Mouse (Mus musculus): ENCODE results near the gene Pyroxd1.

Gene Pyroxd1

GRCm38 (mm10) chr6:142377081-142377480 is 31.6 kb downstream of the Pyroxd1 start:
- no peak for DNase-seq (ENCODE audit: low read depth, low spot score)

GRCm38 (mm10) chr6:142378576-142379330 is 33.3 kb downstream of the Pyroxd1 start:
- peak; percentile 11 for DNase-seq (ENCODE audit: low read depth, low spot score)

- no peak for DNase-seq (ENCODE audit: low read depth, low spot score)
These were observed 34.5 kb downstream of the Pyroxd1 start for GRCm38 (mm10) chr6:142379961-142380360.

GRCm38 (mm10) chr6:142381615-142382014 is 36.2 kb downstream of the Pyroxd1 start:
- DNase-seq (ENCODE audit: low read depth, low spot score) = no peak

GRCm38 (mm10) chr6:142384521-142384920 is 39.1 kb downstream of the Pyroxd1 start:
- DNase-seq (ENCODE audit: low read depth, low spot score) = no peak

- no peak for DNase-seq (ENCODE audit: low read depth, low spot score)
These were observed 41.0 kb downstream of the Pyroxd1 start for GRCm38 (mm10) chr6:142386285-142387010.

GRCm38 (mm10) chr6:142387011-142387754 is 41.7 kb downstream of the Pyroxd1 start, which contains the start of the genes Recql and Golt1b:
TSS of gene Recql (minus strand) at chr6:142387087.
TSS of gene Golt1b (plus strand) at chr6:142387221.
- peak; percentile 98 for DNase-seq (ENCODE audit: low read depth, low spot score)

GRCm38 (mm10) chr6:142387755-142388271 is 42.4 kb downstream of the Pyroxd1 start:
- DNase-seq (ENCODE audit: low read depth, low spot score) = no peak

GRCm38 (mm10) chr6:142389101-142389500 is 43.6 kb downstream of the Pyroxd1 start:
- no peak for DNase-seq (ENCODE audit: low read depth, low spot score)

GRCm38 (mm10) chr6:142392312-142392711 is 46.9 kb downstream of the Pyroxd1 start:
- DNase-seq (ENCODE audit: low read depth, low spot score) = no peak

GRCm38 (mm10) chr6:142394669-142395068 is 49.2 kb downstream of the Pyroxd1 start:
- DNase-seq (ENCODE audit: low read depth, low spot score) = no peak

- DNase-seq (ENCODE audit: low read depth, low spot score) = no peak
These were observed 50.3 kb downstream of the Pyroxd1 start for GRCm38 (mm10) chr6:142395756-142396155.

- DNase-seq (ENCODE audit: low read depth, low spot score) = no peak
These were observed 65.7 kb downstream of the Pyroxd1 start for GRCm38 (mm10) chr6:142411140-142411539.

Data from ES-CJ7 (cell line).